Mouse (Mus musculus): ENCODE measurements around the gene Ebf1.

The Ebf1 gene

DNA sequence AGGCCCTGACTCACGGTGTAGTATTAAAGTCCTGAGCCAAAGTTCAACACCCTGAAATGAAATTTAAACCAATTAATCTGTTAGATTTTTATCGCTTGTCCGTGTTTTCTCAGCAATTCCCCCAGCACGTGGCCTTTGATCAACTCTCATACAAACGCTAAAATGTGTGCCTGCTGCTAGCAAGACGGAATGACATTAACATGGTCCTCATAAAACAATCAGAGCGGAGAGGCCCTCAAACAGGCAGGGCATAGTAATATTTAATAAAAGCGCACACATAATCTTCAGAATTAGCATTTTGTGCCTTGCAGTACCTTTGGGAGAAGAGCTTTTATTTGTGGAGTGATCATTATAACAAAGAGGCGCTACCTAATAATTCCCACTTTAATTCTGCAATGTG, 287.0 kb downstream of the Ebf1 start:
- DNase-seq, result no peak

DNA sequence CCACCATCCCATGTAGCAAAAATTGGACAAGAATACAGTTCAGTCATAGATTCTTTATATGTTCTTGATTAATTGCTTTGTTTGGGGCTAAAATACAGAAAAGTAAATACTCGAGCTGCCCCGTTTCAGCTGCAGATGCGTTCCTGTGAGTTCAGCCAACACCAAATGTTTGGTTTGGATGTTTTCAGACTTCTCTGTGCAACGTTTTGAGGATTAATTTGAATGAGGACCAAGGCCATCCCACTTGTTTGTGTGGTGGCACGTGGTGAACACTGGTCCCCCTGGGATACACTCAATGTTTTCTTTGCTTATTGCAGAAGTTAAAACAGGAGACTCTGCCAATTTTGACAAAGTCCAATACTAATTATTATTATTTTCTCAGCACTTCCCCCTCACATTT, 289.3 kb downstream of the Ebf1 start:
- no peak for DNase-seq

DNA sequence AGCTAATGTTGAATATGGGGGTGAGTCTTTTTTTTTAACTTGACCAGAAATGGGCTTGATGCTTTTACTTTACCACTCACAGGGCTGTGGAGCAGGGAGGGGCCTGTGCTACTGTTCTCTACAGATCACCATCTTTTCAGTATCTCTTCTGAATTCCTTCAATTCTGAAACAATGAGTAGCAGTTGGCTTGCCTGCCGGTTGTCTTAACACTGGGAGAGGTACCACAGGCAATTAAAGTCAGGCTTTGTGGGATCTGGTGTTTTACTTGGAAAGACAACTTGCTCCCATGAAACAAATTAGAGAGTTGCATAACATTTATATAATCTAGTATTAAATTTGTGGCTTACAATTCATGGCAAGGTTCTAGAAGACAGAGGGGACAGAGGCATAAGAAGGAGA, 294.6 kb downstream of the Ebf1 start:
- DNase-seq, result no peak

DNA sequence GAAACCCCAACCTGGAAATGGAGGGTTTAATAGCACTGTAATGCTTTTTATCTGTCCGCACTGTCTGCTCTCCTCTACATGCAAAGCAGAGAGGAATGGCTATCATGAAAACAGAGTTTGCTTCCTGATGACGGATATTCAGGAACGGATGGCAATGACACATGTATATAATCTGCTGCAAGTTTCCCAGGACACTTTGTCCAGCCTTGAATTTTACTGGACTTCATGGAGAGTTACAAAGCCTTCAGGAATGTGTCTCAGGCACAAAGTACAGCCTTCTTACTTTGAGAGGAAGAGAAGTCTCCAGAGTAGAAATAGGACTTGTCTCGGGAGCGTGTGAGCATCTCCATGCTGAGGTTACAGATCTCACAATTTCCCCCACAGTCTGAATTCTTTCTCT, 296.7 kb downstream of the Ebf1 start:
- no peak for DNase-seq

DNA sequence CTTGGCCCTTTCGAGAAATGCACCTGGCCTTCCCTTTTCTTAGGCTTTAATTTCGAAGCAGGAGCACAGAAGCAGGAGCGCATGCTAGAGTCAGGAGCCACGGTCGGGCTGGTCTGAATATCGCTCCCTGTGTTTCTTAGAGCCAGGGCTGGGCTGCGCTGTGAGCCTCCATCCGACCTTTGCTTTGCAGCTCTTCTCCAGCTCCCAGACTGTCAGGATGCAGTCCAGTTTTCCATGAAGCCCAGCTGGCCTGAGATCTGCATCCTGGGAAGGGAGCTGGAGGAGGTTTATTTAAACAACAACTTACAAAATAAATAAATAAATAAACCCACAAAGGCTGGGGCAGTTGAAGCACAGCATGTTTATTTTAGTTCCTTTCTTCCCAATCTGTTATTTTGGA, 299.9 kb downstream of the Ebf1 start:
- DNase-seq, result no peak

DNA sequence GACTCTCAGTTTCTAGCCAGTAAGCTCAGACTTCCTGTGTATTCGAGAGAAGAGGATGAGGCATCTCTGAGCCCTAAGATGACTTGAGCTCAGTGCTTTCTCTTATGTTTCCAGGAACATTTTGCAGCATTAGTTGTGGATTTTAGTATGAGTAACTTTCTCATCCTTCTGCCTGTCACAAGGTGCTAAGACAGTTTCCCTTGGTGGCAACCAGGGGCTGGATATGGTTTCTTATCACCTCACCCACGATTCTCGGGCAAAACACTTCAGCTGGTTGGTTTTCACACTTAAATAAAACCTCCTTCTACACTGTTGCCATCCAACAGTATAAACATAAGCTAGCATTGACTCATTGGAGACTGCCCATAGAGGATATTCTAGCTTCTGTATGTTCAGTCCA, 306.0 kb downstream of the Ebf1 start:
- no peak for DNase-seq

DNA sequence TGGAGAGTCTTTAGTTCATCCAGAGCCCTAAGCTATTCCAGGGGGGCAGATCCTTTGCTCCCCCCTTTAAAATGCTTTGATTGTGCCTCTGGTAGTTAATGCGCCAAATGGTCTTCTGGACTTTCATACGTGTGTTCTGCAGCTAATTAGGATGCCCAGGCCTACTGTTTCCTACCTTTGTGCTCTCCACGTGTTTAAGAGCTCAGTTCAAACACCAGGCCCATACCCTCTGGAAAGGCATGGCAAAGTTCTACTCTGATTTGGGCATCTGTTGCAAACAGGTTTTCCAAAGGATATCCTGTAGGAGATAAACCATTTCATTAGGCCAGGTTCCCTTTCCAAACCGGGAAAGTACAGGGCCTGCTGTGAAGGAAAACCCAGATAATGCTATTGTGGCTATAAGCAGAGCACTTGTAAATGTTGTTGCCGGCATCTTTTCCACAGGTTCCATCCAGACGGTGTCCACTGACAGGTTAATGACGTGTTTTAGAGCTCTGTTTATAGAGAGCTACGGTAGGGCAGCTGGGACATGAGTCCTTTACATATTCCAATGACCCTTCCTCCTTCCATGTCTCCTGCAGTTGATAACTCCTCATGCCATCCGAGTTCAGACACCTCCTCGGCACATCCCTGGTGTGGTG, 306.9 kb downstream of the Ebf1 start:
- no peak for DNase-seq

DNA sequence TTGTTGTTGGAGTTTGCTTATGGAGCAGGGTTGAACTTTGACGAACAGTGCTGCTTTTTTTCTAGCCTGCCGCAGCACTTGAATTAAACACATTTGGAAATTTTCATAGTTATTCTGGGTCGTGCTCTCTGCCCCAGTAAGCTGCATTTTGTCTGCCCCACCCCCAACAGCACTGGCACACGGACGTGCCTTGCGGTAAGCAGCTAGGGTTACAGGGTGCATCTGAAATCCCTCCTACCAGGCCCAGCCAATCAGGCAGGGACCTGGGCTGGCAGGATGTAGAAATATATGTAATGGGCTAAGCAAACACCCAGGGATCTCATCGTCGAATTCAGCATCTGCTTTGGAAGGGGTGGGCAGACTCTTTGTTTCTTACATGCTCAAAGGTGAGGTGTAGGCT, 307.8 kb downstream of the Ebf1 start:
- DNase-seq, result no peak

DNA sequence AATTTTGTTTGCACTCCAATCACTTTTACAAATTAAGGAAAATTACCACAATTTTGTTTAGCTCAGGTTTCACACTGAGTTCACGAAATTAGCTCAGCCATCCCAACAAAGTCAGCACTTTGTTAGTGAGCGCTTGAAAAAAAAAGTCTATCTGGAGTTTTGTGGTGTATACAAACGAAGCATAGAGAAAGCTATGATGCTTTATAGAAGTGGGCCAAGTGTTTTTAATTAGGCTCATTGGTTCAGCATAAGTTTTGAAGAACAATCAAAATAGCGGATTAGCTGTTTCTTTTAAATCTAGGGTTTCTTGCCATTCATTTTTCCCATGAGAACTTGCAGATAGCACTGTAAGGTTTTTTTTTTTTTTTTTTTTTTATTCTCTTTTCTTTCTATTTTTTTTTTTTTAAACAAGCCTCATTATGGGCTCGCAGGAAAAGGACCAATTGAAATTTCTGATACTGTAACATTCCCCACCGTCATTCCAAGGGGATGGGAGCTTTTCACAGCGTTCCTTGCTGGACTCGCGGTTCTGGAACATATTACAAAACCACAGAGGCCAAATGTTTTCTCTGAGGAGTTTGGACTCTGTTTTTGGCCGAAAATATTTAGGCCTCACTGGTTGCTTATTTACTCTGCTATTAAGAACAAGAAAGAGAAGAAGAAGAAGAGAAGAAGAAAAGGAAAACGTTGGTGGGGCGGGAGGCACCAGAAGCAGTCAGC, 308.8 kb downstream of the Ebf1 start:
- no peak for DNase-seq

DNA sequence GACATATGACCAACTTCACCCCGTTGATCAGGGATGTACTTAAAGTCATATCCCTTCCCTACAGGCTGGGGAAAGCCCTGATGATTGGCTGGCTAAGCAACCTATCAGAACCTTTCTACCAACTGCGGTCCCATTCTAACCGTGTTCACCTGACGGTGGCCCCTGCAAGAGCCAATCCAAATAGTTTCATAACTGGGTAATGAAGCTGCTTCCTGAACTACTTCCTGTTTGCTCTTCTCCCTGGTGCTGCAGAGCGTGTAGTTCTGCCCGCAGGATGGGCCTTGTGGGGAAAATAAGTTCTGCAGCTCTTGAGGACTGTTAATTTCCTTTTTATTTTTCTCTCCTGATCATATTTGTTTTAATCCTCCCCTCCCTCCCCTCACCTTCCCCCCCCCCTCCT, 311.3 kb downstream of the Ebf1 start:
- no peak for DNase-seq

DNA sequence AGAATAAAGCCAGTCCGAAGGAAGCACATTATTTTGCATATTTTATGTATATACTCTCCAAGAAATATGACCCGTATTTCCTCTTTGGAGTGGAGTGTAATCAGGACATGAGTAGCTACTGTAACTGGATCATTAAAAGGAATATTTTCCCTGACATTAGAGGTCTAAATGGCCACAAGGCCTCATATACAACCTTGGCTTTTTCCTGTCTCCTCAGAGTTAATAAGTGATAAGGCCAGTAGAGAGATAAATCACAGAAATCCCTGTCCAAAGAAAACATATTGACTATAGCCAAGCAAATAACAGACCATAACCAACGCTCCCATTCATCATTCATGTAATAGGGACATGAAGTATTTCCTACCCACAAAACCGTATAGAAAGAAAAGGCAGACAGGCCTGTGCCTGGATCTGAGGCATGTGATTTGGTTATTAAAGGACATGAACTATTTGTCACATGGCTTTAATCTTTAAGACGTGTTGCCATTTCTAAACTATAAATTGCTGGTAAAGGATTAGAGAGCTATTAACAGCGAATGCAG, 315.9 kb downstream of the Ebf1 start:
- no peak for DNase-seq

DNA sequence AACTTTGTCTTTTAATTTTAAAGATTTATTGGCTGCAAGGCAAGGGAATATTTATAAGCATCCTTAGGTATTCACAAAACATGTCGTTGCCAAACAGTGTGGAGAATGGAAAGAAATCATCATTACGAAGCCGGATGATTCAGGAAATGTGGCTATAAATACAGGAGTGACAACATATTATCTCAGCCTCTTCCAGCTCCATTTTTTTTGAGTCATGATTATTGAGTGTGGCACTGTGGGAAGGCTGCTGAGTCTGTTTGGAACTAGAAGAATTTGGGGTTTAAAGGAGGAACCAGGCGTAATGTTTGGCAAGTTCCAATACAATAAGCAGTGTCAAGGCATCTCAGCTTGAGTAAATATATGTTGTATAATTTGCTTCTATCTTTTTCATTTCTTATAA, 326.7 kb downstream of the Ebf1 start:
- no peak for DNase-seq

DNA sequence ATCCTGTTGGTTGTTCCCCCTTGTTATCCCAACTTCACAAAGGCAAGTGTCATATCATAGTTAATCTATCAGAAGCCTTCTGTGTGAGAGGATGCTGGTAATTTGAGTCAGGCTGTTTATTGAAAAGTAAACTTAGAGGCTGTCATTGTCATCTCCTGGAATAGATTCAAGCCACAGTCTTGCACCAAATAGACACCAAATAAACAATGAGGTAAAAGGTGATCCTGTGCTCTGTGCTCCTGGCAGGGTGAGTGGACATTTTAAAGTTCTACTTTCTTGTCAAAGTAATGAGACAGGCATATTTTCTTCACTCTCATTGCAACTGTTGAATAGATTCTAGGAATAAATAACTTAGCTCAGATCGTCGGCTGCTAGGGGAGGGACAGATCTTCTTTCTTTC, 327.3 kb downstream of the Ebf1 start:
- no peak for DNase-seq

DNA sequence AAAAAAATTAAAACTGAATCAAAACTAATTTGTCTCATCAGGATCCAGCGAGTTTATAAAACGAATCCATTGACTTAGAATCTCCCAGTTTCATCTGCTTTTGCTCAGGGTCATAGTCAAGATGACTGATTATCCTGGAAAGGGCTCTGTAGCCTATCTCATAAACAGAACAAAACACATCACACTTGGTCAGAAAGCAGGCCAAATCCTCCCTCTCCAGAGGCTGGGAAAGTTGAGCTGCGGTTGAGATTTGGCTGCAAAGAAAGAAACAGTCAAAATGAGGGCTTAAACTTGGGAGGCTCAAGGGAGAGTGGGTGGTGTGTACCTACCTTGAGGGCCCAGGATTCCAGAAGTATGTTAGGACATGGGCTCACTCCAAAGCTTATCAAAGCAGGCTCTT, 329.5 kb downstream of the Ebf1 start:
- DNase-seq, result no peak

DNA sequence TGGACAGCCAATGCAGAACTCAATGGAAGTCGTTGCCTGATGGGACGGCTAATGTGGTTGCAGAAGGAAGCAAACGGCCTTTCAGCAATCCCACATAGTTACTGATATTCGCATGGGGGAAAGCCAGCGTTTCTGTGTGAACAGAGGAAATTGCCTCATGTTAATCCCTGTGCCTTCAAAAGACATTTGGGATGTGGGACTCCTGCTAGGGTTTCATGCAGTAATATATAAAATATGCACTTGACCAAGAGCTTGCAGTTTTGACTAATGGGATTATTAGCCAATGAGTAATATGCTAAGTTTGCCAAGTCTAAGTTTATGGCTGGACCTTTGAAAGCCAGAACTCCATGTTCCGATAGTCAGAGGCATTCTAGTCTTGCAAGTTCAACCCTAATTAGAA, 331.4 kb downstream of the Ebf1 start:
- DNase-seq, result no peak

DNA sequence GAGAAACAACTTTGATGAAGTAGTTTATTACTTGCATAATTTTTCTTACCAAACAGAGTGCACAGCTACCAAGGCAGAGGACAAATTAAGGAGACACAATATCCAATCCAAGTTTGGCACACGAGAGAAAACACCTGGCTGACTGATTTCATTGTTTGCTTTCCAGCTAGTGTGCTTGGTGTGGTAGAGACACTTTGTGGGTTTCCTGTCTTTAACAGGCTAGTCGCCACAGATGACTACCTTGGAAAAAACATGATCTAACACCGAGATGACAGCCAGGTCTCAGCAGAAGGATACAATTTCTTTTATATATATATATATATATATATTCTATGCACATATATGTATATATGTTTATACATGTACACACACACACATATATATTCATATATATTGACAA, 332.0 kb downstream of the Ebf1 start:
- no peak for DNase-seq

DNA sequence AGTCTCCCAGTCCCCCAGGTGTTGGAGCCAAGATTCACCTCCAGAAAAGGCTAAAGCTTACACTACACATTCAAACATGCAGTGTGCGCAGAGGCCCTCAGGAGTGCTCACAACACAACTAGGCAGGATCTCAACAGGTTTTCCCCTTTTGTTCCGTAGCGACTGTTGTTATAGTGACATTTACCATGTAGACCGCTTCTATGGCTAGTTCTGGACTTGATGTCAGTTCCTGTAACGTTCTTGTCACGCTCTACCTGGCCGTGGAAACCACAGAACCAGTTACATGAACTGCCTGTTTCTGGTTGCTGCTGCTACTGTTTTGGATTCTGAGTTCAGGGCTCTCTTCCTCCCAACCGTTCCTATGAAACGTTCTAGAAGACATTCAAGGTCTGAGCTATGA, 333.2 kb downstream of the Ebf1 start:
- DNase-seq, result no peak

DNA sequence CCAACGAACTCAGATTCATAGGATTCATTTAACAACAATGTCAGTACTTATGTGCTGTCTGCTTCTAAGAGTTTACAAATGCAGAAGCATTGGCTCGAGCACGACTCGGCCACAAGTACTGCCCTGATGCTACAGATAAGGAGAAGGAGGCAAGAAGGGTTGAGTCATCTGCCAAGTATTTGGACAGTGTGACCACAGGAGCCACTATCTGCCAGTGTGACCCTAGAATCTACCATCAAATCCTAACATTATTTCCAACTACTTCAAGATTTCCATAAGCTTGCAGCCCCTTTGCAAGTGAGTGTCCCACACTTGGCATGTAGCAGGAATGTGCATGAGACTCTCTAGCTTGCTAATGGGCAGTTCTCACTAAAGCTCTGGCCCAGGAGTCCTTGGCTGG, 334.4 kb downstream of the Ebf1 start:
- DNase-seq, result no peak

DNA sequence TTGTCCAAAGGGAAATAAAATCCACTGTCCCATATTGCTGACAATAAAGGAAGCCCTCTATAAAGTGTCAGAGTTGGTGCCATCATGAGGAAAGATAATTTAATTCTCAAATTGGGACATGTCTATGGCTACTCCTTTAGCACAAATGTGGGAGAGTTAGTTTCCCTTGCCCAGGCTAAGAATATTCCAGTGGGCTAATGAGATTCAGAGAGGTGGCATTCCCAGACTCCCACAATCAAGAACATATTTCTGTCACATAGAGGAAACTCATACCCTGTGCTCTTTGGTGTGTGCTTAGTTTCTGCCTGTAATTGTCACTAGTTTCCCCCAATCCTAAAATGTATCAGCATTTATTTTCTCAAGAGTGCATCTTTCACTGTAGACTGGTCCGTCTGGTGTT, 336.2 kb downstream of the Ebf1 start:
- no peak for DNase-seq

DNA sequence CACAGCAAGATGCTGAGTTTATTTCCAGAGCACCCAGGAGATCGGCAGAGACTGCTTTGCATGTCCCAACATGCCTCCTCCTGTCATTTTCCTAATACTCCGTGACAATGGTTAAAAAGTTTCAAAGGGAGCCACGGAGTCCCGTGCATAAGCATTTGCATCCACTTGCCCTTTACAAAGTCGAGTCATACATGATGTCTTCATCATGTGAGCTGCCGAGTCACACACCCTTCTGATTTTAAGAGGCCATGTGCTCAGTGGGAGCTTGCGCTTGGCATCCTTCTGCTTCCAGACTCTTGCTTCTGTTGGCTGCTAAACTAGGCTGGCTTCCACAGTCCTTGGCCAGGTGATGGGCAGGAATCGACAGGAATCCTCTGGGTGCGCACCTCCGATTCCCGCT, 336.7 kb downstream of the Ebf1 start:
- no peak for DNase-seq

DNA sequence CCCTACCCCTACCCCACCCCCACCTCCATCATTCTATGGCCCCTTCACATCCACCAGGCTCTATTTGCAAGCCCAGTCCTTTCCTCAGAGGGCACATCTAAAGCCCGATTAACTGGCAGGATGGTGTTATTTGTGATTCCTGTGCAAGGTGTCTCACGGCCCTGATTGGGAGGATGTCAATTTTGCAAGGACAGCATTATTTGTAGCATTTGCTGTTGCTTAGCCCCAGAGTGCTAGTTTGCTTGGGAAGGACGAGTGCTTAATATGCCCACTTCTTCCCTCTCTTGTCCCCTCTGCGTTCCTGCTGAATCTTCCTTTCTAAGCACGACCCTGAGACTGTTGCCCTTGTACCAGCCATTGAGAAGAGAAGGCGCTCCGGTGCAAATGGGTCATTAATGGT, 337.2 kb downstream of the Ebf1 start:
- DNase-seq, result no peak

DNA sequence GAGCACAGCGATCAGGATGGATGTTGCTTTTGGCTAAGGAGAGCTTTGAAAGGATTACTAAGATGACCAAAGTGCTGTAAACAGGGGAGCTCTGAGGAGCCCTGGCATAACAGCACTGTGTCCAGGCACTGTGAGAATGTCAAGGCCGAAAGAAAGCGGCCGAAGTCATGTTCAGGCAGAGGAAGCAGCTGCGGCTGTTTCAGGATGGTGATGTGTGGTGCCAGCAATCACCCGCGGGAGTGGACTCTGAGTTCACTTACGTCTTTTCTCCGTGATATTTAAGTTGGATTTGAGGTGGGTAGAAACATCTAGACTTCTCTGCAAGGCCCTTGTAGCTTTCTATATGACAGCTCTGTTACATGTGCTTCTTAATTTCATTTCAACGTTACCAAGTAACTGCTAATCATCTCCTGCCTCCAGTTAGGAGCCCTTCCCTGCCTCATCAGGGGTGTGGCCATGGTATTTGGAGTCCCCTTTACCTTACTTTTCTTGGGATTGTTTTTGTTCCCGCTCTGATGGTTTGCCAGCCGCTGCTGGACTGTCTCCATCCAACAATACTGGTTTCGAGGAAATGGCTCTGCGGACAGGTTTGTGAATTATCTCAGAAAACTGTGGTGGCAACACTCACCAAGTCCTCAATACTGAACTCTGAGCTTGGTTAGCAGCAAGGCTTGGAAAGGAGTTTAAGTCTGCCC, 345.8 kb downstream of the Ebf1 start:
- DNase-seq, result no peak

DNA sequence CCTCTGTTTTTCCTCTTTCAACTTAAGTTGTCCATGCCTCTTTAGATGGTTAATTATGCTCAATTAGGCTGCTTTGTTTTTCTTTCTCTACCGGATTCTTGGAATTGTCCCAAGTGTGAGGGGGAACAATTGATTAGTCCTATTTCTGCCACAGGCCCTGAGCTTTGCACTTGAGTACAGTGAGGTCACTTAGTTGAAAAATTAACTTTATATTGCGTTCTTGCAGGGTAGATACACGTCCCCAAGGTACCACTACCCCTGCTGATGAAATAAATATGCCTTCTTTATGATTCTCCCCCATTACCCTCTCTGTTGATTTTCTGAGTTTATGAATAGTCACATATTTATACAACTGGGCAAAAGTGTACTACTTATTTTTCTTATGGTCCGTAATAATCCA, 351.9 kb downstream of the Ebf1 start:
- DNase-seq, result no peak

DNA sequence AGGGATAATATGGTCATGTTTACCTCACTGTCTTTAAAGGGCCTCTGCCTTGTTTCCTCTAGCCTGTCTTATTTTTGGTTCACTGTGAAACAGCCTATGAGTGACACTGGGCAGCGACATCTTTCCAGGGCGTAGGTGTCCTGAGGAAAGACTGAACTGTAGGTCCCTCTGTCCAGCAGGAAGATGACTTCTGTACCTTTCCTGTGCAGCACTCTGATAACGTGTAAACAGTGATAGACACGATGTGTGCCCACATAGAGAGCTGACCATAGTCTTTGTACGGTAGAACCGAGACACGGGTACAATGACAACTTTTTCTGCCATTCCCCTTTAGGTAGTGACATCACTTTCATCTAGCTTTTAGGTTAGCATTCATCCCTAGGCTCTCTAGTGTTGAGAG, 357.2 kb downstream of the Ebf1 start:
- no peak for DNase-seq

All from kidney, adult 18-20 months (tissue).